Mouse (Mus musculus): ENCODE results near the gene Zkscan17.
A peak's percentile ranks its signal among the peaks of the same experiment; 100 is the strongest.

Gene Zkscan17

DNA sequence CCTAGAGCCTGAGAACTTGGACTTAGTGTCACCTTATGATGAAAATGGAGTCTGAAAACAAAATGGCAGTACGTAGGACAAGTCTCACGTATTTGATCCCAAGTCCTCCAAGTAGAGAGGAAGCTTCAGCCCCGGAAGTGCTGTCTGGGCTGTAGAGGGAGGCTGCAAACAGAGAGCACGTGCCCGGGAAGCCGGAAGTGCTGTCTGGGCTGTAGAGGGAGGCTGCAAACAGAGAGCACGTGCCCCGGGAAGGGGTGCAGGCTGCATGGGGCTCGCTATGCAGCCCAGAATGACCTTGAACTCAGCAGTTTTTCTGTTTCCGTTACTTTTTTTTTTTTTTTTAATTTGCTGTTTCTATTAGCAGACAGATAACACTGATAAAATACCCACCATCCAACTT is 8.3 kb downstream of the Zkscan17 start:
- no peak for DNase-seq (ENCODE audit: low spot score)

DNA sequence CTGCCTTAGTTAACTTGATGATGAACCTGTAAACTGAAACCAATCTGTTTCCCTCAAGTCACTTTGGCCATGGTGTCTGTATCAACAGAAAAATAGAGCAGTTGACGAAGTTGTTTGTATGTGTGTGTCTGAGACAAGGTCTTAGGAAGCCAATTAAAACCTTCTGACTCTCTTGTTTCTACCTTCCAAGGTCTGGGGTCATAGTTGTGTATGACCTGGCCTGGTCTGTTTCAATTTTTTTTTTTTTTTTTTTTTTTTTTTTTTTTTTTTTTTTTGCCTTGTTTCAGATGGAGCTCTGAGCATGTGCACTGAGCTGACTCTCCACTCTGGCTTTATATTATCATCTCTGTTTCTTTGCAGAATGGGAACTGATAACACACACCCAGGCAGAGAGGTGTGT is 9.1 kb downstream of the Zkscan17 start:
- DNase-seq (ENCODE audit: low spot score) = no peak

DNA sequence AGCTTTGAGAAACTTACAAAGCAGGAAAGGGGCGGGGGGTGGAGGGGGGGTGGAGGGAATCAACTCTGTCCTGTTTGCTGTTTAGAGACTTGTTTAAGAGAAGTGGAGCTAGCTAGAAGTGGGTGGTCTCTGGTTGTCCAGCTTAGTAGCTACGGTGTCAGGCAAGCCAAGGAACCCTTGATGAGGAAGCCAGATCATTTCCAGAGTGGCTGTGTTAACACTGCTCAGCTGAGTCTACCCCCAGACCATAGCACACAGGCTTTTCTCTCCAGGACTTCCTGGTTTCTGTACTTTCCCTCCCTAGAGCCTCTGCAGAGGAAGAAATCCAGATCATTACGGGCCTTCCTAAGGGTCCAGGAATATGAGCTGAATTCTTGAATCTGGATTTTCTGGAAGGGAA is 11.8 kb downstream of the Zkscan17 start:
- no peak for DNase-seq (ENCODE audit: low spot score)

DNA sequence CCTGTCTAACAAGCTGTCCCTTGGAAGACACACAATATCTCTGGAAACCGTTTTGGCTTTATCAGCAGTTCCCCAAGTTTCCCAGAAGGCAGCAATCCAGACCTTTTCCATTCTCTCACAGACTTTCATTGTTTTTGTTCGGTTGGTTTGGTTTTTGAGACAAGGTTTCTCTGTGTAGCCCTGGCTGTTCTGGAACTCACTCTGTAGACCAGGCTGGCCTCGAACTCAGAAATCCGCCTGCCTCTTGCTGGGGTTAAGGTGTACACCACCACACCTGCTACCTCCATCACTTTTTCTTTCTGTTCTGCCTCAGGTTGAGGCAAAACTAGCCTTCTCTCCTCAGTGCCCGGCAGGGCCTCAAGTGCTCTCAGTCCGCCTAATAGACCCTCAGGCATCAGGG is 12.2 kb downstream of the Zkscan17 start:
- DNase-seq (ENCODE audit: low spot score) = no peak

DNA sequence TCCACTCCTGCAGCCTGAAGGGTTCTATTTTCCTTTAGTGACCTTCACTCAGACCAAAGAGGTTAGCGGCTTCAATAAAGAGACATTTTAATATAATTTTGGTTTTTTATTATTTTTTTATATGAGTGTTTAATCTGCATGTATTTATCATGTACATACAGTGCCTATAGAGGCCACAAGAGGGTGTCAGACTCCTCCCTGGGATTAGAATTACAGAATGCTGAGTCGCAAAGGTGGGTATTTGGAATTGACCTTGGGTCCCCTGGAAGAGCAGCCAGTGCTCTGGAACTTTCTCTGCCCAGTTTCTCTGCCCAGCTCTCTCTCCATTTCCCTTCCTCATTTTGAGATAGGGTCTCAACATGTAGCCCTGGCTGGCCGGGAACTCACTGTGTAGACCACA is 13.0 kb downstream of the Zkscan17 start:
- DNase-seq (ENCODE audit: low spot score) = no peak

DNA sequence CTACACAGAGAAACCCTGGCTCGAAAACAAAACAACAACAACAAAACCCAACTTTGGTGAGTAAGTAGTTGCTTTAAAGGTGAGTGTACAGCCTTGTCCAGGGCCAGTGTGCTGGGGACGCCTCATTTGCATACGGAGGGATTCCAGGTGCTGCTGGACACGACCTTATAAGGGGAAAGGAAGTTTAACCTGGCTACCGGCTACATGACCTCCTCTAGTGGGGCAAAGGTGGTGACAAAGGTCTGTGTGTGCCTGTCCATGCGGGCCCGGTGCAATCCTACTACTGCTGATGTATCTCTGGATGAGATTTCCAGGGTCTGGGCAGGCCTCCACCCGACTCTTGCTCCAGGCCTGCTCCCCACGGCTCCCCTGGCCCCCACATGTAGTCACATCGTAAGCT is 13.8 kb downstream of the Zkscan17 start:
- no peak for DNase-seq (ENCODE audit: low spot score)

DNA sequence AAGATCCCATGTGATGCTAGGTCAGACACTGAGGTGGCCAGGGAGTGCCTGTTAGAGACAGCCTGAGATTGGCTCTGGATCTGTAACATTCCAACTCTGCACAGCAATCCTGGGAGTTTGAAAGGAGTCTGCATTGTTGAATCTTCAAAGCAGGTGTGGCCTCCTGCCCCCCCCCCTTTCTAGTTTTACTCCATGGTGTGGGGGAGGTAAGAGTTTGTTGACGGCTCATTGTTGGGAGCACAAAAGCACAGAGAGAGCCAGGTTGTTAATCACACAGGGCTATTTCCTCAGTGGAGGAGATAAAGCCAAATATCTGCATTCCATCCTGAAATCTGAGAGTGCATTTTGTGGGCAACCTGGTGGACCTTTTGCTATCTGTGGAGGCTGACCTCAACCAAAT is 15.0 kb downstream of the Zkscan17 start:
- DNase-seq (ENCODE audit: low spot score) = no peak

DNA sequence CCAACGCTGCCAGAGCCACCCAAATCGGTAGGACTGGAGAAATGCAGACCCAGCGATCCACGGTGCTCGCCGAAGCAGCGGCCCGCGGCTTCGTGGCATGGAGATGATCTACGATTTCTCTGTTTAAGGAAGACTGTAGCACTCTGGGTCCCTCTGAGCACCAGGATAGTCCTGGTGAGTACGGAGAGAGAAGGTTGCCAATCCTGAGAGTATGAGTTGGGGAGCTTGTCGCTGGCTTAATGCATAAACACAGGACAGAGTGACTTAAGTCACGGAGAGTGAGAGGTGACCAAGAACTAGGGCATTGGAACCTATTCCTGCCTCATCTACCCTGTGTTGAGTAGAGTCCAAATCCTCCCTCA is 19.9 kb downstream of the Zkscan17 start:
- peak; percentile 26 for DNase-seq (ENCODE audit: low spot score)

DNA sequence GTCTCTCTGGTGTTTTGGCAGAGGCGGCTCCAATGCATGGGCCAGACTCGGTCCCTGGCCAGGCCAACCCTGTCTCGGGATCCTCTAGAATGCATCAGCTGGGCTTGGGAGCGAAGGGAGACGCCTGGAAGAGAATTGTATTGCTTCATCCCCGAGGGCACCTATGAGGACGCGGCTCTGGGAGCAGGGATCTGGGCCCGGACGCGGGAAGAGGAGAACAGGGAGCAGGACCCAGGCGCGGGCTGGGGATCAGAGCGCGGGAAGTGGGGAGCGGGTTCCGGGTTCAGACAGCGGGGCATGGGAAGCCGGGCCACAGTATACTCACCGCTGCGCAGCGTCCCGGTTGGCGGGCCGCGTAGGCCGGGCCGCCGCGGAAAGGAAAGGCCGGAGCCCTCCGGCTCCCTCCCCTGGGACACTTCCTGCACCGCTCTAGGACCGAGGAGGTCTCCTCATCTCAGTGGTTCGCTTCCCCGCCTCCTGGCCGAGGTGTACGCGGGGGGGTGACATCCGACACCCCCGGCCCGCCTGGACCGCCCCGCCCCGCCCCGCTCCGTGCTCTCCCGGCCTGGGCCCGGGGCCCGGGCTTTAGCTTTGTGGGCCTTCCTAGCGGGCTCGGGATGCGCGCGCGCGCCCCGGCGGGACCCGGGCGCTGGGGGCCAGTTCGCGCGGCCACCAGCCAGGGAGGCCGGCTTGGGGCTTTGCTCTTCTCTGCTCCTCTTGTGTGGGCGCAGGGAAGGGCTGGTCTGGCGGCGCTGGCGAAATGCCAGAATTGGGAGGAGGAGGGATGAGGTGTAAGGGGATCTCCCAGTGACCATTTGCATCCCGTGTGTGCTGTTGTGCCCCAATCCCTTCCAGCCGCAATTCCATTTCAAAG is 20.5 kb downstream of the Zkscan17 start:
- DNase-seq (ENCODE audit: low spot score) = peak; percentile 61

DNA sequence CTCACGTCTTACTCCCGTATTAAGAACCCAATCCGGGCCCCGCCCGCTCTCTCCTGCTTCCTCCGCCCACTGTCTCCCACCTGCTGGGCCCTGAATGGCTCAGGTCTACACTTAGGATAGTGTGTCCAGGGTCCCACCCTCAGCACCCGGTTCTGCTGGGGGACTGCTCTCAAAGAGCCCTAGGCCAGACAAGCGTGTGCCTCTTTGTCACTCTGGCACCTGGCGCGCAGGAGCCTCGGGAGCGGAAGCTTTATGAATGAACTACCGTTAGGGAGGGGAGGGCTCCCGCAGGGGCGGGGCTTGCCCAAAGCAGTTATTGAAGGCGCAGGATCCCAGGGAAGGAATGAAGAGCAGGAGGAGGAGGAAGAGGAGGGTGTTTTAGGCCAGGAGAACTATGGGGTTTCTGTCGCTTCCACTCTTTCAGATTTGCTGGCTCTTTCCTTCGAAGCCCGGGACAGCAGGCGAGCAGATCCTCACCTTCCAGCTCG is 21.2 kb downstream of the Zkscan17 start:
- peak; percentile 29 for DNase-seq (ENCODE audit: low spot score)

DNA sequence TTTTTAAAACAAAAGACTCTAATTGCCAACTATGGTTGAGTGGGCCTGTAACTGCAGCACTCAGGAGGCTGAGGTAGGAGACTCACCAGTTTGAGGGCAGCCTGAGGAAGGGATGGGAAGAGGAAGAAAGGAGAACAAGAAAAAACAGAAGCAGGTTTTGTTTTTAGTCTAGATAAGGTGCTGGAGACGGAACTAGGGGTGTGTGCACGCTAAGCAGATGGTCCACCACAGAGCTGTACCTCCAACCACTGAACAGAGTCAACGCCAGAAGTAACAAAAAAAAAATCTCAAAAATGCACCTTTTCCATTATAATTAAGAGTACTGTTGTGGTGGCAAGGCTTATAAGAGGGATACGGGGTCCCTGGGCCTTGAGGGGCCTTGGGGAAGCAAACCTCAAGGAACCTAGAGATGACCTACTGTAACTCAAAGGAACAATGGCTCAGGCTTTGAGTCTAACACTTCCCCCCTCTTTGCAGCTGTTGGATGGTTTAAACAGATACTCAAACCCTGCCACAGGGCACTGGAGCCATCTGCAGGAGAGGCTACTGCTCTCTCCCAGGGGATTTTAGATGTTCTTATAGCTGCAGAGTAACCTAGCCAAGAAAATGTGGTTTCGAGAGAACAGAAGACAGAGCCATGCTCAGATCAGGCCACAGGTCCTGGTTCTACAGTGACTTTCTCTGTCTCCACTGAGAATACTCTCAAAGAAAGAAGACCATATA is 24.4 kb downstream of the Zkscan17 start:
- DNase-seq (ENCODE audit: low spot score) = no peak

DNA sequence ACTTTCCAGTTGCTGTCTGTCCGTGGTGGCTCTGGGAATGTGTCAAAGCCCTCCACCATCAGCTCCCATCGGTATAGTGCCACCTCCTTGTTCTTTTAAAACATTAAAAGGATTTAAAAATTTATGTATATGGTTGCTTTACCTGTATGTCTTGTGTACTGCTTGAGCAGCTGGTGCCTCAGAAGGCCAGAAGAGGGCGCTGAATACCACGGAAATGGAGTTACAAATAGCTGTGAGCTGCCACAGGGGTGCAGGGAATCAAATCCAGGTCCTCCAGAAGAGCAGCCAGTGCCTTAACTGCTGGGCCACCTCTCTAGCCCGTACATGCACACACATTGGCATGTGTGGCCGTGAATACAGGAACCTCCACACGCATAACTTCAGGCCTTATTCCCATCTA is 28.8 kb downstream of the Zkscan17 start:
- no peak for DNase-seq (ENCODE audit: low spot score)

DNA sequence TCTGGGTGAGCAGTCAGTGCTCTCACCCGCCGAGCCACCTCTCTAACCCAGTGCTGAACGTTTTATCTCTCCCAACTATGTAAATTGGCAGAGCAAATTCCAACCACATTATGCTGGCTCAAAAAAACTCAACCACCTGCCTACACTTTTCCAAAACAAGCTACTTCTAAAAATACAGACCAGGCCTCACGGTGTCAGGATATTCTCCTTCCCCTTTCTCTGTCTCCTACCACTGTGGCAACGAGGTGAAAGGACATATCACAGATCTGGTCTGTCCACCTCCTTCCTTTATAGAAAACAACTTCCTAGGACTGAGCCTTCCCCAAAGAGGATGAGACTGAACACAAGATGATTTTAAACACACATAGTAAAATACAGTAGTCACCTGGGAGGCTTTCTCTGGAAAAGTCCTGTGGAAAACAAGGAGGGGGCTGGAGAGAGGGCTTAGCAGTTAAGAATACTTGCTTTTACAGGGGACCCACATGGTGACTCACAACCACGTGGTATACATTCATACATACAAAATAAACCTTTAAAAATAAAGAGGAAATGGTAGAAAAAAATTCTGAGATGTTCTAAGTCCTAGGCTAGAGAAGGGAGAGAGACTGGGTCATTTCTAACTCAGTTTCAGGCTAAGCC is 29.8 kb downstream of the Zkscan17 start:
- no peak for DNase-seq (ENCODE audit: low spot score)

DNA sequence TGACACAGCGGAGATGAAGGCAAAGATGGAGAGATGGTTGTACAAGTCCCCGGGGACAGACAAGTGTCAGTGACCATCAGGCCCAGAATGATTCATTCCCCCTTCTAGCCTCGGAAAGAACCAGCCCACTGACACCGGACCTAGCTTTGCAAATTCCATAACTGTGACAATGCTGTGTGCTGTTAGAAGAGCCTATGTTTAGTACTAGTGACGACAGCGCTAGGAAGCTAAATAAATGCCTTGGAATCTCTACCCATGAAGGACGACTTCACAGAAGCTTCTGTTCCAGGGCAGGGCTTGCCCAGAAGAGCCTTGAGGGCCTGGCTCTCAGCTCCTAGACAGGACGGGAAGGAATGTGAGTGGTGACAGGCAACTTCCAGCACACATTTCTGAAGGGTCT is 40.3 kb downstream of the Zkscan17 start:
- DNase-seq (ENCODE audit: low spot score) = no peak

DNA sequence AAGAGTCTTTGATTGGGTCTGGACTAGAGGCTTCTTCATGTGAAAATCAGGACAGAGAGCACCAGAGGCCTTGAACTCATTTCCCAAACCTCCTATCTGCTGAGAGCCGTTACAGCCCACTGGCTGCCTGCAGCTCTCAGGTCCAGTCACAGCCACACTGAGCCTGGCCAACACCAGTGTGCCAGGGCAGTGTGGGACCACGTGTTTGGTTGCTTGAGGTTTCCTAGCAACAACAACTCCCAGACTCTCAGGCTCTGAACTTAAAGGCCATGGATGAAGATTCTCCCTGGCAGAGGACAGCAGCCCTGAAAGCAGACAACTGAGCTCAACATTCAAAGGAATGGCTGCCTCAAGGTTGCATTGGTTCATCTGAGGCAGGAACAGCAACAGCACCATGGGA is 40.9 kb downstream of the Zkscan17 start:
- no peak for DNase-seq (ENCODE audit: low spot score)

DNA sequence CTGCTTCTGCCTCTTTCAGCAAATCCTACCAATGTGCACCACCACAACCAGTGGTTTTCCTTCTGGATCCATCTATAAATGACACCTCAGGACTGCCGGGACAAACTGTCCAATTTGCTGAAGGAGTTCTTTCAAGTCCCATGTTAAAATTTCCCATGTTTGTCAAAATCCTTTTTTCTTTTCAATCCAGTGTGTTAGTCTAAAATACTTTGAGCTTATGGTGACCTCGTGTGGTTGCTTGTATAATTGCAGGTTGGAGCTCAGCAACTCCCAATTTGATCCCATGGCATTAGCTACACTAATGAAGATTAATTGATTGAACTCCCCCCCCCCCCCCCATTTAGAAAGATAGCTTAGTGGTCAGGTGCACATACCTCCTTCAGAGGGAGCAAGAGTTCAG is 43.3 kb downstream of the Zkscan17 start:
- DNase-seq (ENCODE audit: low spot score) = no peak

DNA sequence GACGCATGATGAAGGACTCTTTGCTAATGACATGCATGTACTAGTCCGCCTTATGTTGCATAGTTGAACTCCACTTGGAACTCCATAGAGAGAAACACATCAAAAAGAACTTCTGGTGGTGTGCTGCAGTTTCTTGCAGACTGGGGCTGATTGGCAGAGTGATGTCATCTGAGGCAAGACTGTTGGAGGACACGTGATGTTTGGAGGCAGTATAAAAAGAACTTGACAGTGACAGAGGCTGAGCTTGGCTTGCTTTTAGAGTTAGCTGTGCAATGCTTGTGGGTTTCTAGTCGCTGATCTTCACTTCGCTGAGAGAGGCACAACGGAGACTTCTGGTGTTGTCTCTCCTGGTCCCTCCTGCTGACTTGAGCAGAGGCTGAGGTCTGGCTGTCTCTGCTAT is 49.3 kb downstream of the Zkscan17 start:
- no peak for DNase-seq (ENCODE audit: low spot score)

DNA sequence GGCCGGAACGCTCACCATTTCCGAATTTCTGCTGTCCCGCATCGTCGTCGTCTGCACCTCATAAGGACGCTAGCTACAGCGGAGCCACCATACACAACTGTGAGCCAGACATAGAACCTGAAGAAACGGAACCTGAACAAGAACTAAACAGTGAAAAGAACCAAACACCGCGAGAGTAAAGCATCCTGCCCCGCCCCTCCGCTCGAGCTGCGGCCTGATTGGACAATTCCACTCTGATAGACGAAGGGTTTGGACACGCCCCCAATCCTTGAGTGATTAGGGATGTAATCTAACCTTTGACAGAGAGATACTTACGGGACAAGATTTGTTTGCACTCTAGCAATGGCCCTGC is 54.2 kb downstream of the Zkscan17 start, which contains the start of gene Zfp867:
Gene Zfp867 (minus strand): TSS at position 149 of the 352 bp plus-strand sequence.
- peak; percentile 86 for DNase-seq (ENCODE audit: low spot score)

DNA sequence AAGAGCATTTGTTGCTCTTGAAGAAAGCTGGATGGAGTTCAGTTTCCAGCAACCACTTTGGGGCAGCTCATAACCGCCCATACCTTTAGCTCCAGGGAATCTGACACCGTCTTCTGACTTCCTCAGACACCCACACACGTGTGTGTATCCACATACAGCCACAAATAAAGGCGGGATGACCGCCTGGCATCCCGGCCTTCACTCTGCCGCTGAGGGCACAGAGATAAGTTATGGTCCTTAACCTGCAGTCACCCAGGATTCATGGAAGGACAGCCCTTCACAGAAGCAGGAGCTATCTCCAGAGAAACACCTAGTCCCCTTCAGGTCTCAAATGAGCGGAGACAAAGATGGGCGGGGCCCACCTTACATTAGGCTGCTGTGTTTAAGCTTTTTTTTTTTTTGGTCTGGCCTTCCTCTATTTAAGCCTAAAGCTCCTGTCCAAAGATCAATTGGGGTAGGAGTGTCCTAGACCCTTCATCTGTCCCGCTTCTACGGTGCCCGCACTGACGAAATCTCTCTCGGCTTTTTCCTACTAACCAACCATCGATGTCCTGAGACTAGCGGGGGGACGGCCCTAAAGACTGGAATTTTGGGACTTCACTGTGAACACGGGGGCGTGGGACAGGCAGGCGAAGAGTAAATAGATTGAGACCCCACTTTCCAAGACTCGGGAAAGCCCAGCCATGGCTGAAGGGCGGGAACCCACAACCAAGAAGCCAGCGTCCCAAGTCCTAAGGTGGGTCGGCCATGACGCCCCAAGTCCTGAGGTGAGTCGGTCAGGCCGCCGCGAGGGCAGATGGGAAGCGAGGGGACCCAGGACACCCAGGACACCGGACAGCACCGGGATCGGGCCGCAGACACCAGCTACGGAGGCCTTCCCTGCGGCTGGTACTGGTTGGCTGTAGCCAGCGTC is 54.9 kb downstream of the Zkscan17 start:
- DNase-seq (ENCODE audit: low spot score) = no peak

DNA sequence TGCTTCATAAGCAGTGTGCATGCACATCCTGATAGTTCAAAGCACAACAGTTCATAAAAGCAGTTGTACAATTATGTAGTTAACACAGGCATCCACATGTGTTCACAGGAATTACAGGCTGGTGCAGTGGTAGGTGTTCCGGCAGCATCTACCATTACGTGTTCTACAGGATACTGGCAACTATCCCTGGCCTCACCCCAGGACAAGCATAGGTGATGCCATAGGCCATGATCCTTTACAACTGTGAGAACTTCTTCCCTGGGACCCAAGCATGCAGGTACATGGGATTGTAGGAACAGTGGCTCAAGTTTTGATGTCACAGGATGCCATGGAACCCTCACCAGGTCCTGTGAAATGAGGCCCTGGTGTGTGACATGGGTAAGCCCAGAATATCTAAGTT is 66.1 kb downstream of the Zkscan17 start:
- DNase-seq (ENCODE audit: low spot score) = no peak

DNA sequence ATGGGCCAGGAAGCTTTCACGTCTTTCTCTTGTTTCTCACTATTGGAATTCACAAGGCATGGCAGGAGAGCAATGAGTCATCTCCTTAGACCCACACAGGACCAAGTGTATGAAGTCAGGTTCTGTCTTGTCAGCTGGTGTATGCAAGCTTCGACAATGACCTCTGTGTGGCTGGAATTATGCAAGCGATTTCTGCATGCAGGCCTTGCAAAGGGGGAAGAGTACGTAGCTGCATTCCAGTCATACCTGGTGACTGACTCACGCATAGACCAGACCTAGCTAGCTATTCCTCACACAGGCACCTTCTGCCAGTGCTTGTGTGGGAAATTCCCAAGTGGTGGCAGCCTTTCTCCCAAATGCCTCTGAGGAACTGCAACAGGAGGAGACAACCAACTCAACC is 67.6 kb downstream of the Zkscan17 start:
- no peak for DNase-seq (ENCODE audit: low spot score)

DNA sequence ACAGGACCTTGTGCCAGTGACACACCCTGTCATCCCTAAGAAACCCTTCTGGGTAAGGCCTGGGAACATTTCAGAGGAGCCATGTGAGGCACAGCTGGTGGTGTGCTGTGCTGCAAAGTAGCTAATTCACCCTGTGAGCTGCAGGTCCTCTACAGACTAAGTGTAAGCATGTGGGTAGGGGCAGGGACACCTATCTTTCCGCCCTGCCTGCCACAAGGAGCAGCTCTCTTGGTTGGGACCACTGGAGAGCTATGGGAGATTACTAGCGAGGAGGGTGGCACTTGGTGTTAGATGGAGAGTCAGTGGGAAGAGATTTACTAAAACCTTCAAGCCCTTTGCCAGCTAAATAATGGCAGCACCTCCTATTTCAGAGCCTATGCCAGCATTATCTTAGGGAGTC is 69.7 kb downstream of the Zkscan17 start:
- DNase-seq (ENCODE audit: low spot score) = no peak

Measured in left cerebral cortex, adult 11 months (tissue).